Mouse (Mus musculus) bone marrow macrophage, adult 2 months (primary cell): Measurements from ENCODE around the gene Gm8297. TPM values are rescaled to one million over a fixed set of nuclear protein-coding genes. Genes with fewer than 3 reads are reported as not detected.
"Not testable (repeated sequence)": the region's sequence is repeated elsewhere in the genome, so short reads cannot be mapped to it uniquely, and the experiment has no call there.

Experiments
- H3K27ac ChIP-seq: 2 replicates; pipeline ENCODE4 v1.5.1; 2012; ENCODE audit warnings: low read depth, low read length; ENCODE audit not compliant: insufficient read depth
- H3K4me1 ChIP-seq: 2 replicates; pipeline ENCODE4 v1.6.1; 2012; ENCODE audit warnings: low read length; ENCODE audit not compliant: control insufficient read depth, insufficient read depth
- H3K4me3 ChIP-seq: 2 replicates; pipeline ENCODE4 v1.5.1; 2012; ENCODE audit warnings: mild to moderate bottlenecking, low read length, moderate library complexity; ENCODE audit not compliant: insufficient read depth
- polyA plus RNA-seq: library from polyadenylated mRNA; stranded (reverse); fragments of >200 nt; gene quantifications from 2 replicates; pipeline ENCODE4 v1.2.4, GENCODE M21; 2012; ENCODE audit not compliant: missing spikeins, insufficient read depth, insufficient read length

Gm8297 gene
- not detected in 2 replicates for polyA plus RNA-seq

GRCm38 (mm10) chr14:4983635-4984034, at the start of gene Gm8297:
Gene Gm8297 (plus strand): TSS chr14:4983935.
- H3K27ac ChIP-seq, H3K4me3 ChIP-seq, H3K4me1 ChIP-seq: not testable (repeated sequence)

GRCm38 (mm10) chr14:5015591-5015990, 31.9 kb downstream of the Gm8297 start, which contains the start of gene Gm3298:
Gene Gm3298 (plus strand): TSS chr14:5015891.
- H3K27ac ChIP-seq, H3K4me3 ChIP-seq, H3K4me1 ChIP-seq: not testable (repeated sequence)

Other genes with a start within 250 kb of the Gm8297 start
- gene Gm9602, start 207.6 kb upstream of the Gm8297 start, polyA plus RNA-seq: not detected in 2 replicates
- not detected in 2 replicates for gene Gm3269, start 145.8 kb upstream of the Gm8297 start, polyA plus RNA-seq
- gene Gm3264, start 128.4 kb upstream of the Gm8297 start, polyA plus RNA-seq: not detected in 2 replicates
- not detected in 2 replicates for gene Gm3278, start 91.5 kb upstream of the Gm8297 start, polyA plus RNA-seq
- gene Gm3298, start 32.0 kb downstream of the Gm8297 start, polyA plus RNA-seq: not detected in 2 replicates
- not detected in 2 replicates for gene 4930555G01Rik, start 66.7 kb downstream of the Gm8297 start, polyA plus RNA-seq
- gene Gm8281, start 87.1 kb downstream of the Gm8297 start, polyA plus RNA-seq: not detected in 2 replicates
- gene Gm8279, start 147.6 kb downstream of the Gm8297 start, polyA plus RNA-seq: not detected in 2 replicates
- not detected in 2 replicates for gene Gm3317, start 180.6 kb downstream of the Gm8297 start, polyA plus RNA-seq
- not detected in 2 replicates for gene Gm8271, start 201.9 kb downstream of the Gm8297 start, polyA plus RNA-seq